Mouse (Mus musculus) hematopoietic stem cell, adult 5-6 weeks (primary cell): ENCODE results near the gene Sowahd. TPM values are rescaled to one million over a fixed set of nuclear protein-coding genes. Genes with fewer than 3 reads are reported as not detected.

ENCODE experiments used
- ATAC-seq, 2 experiments: fragments of 125-278 bp in 1 of 2; replicated peaks in 1 of 2; 2 replicates each; pipeline ENCODE4 v1.8.0; 2016 to 2017; ENCODE audit warnings: inconsistent platforms in 2 of 2, mild to moderate bottlenecking in 2 of 2, moderate number of reproducible peaks in 2 of 2, low read depth in 1 of 2, moderate TSS enrichment in 1 of 2; ENCODE audit not compliant: low FRiP score in 2 of 2, poor library complexity in 2 of 2, severe bottlenecking in 2 of 2, insufficient read depth in 1 of 2, low TSS enrichment in 1 of 2
- total RNA-seq: library from RNA; stranded (forward); fragments of 172-1452, 232-1000 nt; gene quantifications from 2 replicates; pipeline ENCODE4 v1.2.3, GENCODE M21; 2017

Gene Sowahd
- total RNA-seq, 1 experiment from 2014 or later = not detected

DNA sequence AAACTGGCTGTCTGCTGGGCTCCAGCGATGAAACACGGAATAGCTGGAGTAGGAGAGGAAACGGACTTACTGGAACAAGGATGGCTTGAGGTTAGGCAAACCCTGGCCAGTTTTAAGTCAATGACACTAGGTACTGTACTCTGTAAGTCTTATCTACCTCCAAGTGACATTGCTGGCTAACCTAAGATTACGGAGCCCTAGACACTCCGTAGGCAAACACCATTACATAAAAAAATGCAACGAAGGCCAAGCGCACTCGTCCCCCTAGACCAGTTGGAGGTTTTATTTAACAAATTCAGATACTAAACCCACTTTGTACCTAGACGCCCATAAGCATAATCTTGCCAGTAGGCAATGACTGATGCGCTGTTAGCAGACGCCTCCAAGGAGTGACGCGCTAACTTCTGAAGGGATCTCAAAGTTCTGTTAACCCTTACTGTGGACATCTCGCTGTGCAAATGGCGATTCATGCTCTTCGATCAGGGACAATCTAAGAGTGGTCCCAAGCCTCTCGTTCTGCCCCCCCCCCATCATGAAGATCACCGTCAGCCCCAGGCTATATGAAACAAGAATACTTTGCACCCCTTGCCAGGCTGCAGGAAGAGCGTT, 35.8 kb downstream of the Sowahd start:
- ATAC-seq = no peak

DNA sequence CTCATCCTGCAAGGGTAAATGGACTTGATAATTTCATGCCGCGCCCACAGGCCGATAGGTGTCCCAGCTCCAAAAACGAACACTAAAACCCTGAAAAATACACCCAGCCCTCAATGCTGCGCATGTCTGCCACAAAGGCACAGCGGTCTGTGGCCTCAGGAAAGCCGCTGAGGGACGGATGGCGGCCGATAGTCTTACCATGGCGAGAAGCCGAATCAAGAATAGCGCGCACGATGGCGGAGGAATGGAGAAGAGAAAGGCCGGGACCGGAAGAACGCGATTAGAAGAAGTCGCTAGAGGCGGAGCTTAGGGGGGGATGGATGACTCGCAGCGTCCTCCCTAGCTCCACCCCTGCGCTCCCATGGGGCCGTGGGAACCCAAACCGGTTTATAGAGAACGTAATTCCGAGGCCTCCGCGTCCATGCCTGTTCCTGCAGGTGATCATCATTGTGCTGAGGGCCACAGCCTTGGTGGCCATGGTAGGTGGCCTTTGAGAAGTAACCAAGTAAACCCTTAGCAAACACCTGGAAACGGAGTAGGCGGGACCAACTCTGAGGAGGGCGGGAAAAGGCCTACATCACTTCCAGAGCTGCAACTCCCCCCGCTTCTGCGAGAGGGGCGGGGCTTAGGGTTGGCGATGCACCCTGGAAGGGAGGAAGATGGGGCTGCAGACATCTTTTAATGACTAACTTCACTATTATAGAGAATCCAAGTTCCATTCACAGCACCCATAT, 36.4 kb downstream of the Sowahd start, which contains the start of gene Rpl39:
Gene Rpl39, minus strand, starts transcription at position 476 of the 734 bp plus-strand sequence.
- ATAC-seq = peak; percentile 94 to 95

DNA sequence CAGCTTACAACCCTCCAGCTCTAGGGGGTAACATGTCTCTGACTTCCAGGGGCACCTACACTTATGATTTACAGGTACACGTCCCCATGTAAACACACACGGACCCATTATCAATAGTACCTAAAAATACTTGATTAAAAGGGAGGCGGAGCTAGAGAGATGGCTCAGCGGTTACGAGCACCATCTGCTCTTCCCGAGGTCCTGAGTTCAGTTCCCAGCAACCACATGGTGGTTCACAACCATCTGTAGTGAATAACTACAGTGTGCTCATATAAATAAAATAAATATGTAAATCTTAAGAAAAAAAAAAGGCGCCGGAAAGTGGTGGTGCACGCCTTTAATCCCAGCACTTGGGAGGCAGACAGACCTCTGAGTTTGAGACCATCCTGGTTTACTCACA, 37.0 kb downstream of the Sowahd start:
- ATAC-seq = 0 out of 4 replicates have a peak, but pooled peaks of 1 of the 2 experiments have one; percentile 4

DNA sequence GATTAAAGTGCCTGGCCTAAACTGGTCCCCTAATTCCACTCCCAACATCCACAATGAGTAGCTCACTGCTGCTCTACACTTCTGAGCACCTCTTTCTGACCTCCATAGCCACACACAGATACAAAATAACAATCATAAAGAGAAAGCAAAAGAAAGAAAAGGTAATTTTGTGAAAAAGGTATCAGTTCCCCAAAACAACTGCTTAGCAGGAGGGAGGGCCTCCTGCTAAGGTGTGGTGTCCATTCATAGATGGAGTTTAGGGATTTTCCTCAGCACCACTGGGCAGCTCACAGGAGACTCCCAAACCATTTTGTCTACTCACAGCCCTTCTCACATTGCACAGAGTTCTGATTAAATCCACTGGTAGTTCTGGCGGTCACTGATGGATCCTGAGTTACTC, 40.1 kb downstream of the Sowahd start:
- no peak for ATAC-seq

DNA sequence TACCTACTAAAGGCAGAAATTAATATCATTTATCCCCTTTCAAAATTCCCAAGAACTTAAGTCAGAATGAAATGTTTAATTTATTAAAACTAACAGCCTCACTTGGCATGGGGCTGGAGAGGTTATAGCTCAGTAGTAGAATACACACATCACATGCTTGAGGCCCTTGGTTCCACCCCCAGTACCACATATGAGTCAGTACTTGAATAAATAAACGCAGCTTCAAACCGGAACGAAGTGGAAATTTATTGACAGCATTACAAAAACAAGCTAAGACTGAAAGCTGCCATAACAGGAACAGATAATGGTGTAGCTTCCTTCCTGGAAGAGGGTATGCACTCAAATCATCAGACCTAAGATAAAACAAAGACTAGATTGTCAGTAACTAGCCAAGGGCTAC, 42.8 kb downstream of the Sowahd start:
- ATAC-seq = no peak

DNA sequence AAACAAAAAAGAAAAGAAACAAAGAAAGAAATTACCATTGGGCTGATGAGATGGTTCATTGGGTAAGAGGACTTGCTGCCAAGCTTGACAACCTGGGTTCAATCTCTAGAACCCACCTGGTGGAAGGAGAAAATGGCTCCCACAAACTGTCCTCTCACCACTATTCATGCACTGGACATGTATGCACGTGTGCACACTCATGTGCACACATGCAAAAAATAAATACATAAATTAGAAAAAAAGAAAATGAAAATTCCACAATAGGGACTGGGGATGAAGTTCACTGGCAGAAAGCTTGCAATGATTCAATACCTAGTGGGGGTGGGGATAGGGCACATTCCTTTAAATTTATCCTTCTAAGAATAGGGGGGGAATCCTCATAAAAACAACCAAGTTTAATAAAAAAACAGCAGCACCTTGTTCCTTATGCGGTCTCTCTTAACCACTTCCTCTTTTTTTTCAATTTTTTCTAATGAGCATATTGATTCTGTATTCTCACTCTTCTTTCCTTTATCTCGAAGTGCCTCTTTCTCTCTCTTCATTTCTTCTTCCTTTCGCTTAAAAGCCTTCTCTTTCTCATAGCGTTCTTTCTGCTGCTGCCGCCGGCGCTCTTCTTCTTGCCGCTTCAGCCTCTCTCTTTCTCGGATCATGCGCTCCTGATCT, 46.6 kb downstream of the Sowahd start:
- no peak for ATAC-seq

DNA sequence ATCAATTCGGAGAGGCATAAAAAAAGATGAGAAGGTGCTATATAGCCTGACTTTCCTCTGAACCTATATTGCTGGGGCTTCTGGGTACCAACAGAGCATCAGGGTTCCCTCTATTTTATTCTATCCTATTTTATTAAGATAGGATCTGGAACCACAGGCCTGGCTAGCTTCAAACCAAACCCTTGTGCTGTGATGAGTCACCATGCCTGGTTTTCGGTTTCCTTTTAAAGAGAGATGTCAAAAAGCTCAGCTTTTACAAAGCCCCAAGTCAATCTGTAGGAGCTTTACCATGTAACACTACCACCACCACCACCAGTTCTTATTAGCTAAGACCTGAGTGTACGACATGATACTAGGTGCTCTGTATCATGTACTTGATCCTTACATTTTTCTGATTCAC, 50.0 kb downstream of the Sowahd start:
- no peak for ATAC-seq

Other genes with a start within 250 kb of the Sowahd start
- 10.0 and 12.4 TPM in 2 replicates for gene Ube2a, start 174.9 kb upstream of the Sowahd start, total RNA-seq
- gene C330007P06Rik, start 174.7 kb upstream of the Sowahd start, total RNA-seq = 72.4 and 76.5 TPM in 2 replicates
- gene Nkrf, start 145.9 kb upstream of the Sowahd start, total RNA-seq = 9.9 and 11.6 TPM in 2 replicates
- 120 and 122 TPM in 2 replicates for gene Sept6, start 57.1 kb upstream of the Sowahd start, total RNA-seq
- 5,658 and 5,878 TPM in 2 replicates for gene Rpl39, start 36.6 kb downstream of the Sowahd start, total RNA-seq
- 53.0 and 71.3 TPM in 2 replicates for gene Upf3b, start 61.5 kb downstream of the Sowahd start, total RNA-seq
- gene Nkap, start 78.0 kb downstream of the Sowahd start, total RNA-seq = 35.7 and 47.8 TPM in 2 replicates
- gene Akap14, start 120.0 kb downstream of the Sowahd start, total RNA-seq = not detected in 2 replicates
- 40.3 and 70.0 TPM in 2 replicates for gene Ndufa1, start 142.3 kb downstream of the Sowahd start, total RNA-seq
- 1.0 and 1.9 TPM in 2 replicates for gene Rnf113a1, start 142.4 kb downstream of the Sowahd start, total RNA-seq
- gene Gm9, start 162.2 kb downstream of the Sowahd start, total RNA-seq = not detected in 2 replicates
- not detected in 2 replicates for gene Rhox1, start 173.4 kb downstream of the Sowahd start, total RNA-seq
- not detected in 2 replicates for gene Rhox2a, start 196.1 kb downstream of the Sowahd start, total RNA-seq
- not detected in 2 replicates for gene Rhox3a, start 201.1 kb downstream of the Sowahd start, total RNA-seq
- gene Rhox4a, start 216.5 kb downstream of the Sowahd start, total RNA-seq = not detected in 2 replicates